Mouse (Mus musculus): ENCODE data around the gene Lrrc63. TPM values are rescaled to one million over a fixed set of nuclear protein-coding genes. Genes with fewer than 3 reads are reported as not detected.
"Not testable (repeated sequence)": the region's sequence is repeated elsewhere in the genome, so short reads cannot be mapped to it uniquely, and the experiment has no call there.

The Lrrc63 gene
- total and polyA plus RNA-seq, 2 experiments from 2014 or later, result not detected

- WGBS, result 75% methylated on average over 2 of the region's 2 CpGs
These were observed 20.0 kb upstream of the Lrrc63 start for GRCm38 (mm10) chr14:75150653-75151052.

GRCm38 (mm10) chr14:75148229-75148628 is 17.5 kb upstream of the Lrrc63 start:
- 84% methylated on average over 9 of the region's 9 CpGs for WGBS

More at GRCm38 (mm10) chr14:75150653-75151052, 20.0 kb upstream of the Lrrc63 start:
- Histone ChIP-seq H3K27me3 (ENCODE audit: insufficient read depth, low read length) (no peaks in the 10 kb centered on the region), H3K27ac (ENCODE audit: low read depth, low read length) (no peak overlapping the region), H3K36me3 (ENCODE audit: insufficient read depth, low read length) (no peaks in the 10 kb centered on the region), H3K9ac (replicated peaks; ENCODE audit: low read length, poor library complexity, severe bottlenecking) (no peak overlapping the region), H3K4me1 (ENCODE audit: insufficient read depth, low read length) (no peaks in the 10 kb centered on the region), H3K9me3 (ENCODE audit: low read length) (no peaks in the 10 kb centered on the region), H3K4me3 (ENCODE audit: low read depth, low read length) (no peak overlapping the region), H3K4me2 (ENCODE audit: low read depth, low read length, poor library complexity, severe bottlenecking) (no peak overlapping the region)
- ATAC-seq (ENCODE audit: low FRiP score) (no peak), DNase-seq (ENCODE audit: low spot score) (no peak)
- TF ChIP-seq CTCF (IDR thresholded peaks at IDR 0.05), result no peak

GRCm38 (mm10) chr14:75147706-75148105 is 17.0 kb upstream of the Lrrc63 start:
- not testable (repeated sequence) for DNase-seq (ENCODE audit: low spot score); H3K4me3 ChIP-seq (ENCODE audit: low read depth, low read length); H3K36me3 ChIP-seq (ENCODE audit: insufficient read depth, low read length); H3K27ac ChIP-seq (ENCODE audit: low read depth, low read length); H3K9ac ChIP-seq (replicated peaks; ENCODE audit: low read length, poor library complexity, severe bottlenecking); ATAC-seq (ENCODE audit: low FRiP score); H3K9me3 ChIP-seq (ENCODE audit: low read length); H3K27me3 ChIP-seq (ENCODE audit: insufficient read depth, low read length); H3K4me2 ChIP-seq (ENCODE audit: low read depth, low read length, poor library complexity, severe bottlenecking); H3K4me1 ChIP-seq (ENCODE audit: insufficient read depth, low read length)
- WGBS, result 93% methylated on average over 2 of the region's 2 CpGs

More at GRCm38 (mm10) chr14:75148229-75148628, 17.5 kb upstream of the Lrrc63 start:
- Histone ChIP-seq H3K4me2 (ENCODE audit: low read depth, low read length, poor library complexity, severe bottlenecking) (no peak overlapping the region), H3K36me3 (ENCODE audit: insufficient read depth, low read length) (no peaks in the 10 kb centered on the region), H3K9ac (replicated peaks; ENCODE audit: low read length, poor library complexity, severe bottlenecking) (no peak overlapping the region), H3K9me3 (ENCODE audit: low read length) (no peaks in the 10 kb centered on the region), H3K27ac (ENCODE audit: low read depth, low read length) (no peak overlapping the region), H3K27me3 (ENCODE audit: insufficient read depth, low read length) (no peaks in the 10 kb centered on the region), H3K4me1 (ENCODE audit: insufficient read depth, low read length) (no peaks in the 10 kb centered on the region), H3K4me3 (ENCODE audit: low read depth, low read length) (no peak overlapping the region)
- no peak for TF ChIP-seq CTCF (IDR thresholded peaks at IDR 0.05)
- no peak for ATAC-seq (ENCODE audit: low FRiP score)
- DNase-seq (ENCODE audit: low spot score), result no peak

- no peaks in the 10 kb centered on the region for H3K36me3 ChIP-seq (ENCODE audit: insufficient read depth, low read length)
- H3K9ac ChIP-seq (replicated peaks; ENCODE audit: low read length, poor library complexity, severe bottlenecking), result no peak overlapping the region
- no peak overlapping the region for H3K27ac ChIP-seq (ENCODE audit: low read depth, low read length)
- TF ChIP-seq CTCF (IDR thresholded peaks at IDR 0.05), result no peak
- no peaks in the 10 kb centered on the region for H3K27me3 ChIP-seq (ENCODE audit: insufficient read depth, low read length)
- DNase-seq (ENCODE audit: low spot score) (no peak), ATAC-seq (ENCODE audit: low FRiP score) (no peak)
- no peak overlapping the region for H3K4me2 ChIP-seq (ENCODE audit: low read depth, low read length, poor library complexity, severe bottlenecking)
- no peaks in the 10 kb centered on the region for H3K9me3 ChIP-seq (ENCODE audit: low read length)
- H3K4me3 ChIP-seq (ENCODE audit: low read depth, low read length), result no peak overlapping the region
- WGBS, result 93% methylated on average over 2 of the region's 2 CpGs
- H3K4me1 ChIP-seq (ENCODE audit: insufficient read depth, low read length), result no peaks in the 10 kb centered on the region
These were observed 8.5 kb upstream of the Lrrc63 start for GRCm38 (mm10) chr14:75139225-75139624.

GRCm38 (mm10) chr14:75138503-75138902 is 7.8 kb upstream of the Lrrc63 start:
- Histone ChIP-seq H3K27ac (ENCODE audit: low read depth, low read length) (no peak overlapping the region), H3K36me3 (ENCODE audit: insufficient read depth, low read length) (no peaks in the 10 kb centered on the region), H3K9ac (replicated peaks; ENCODE audit: low read length, poor library complexity, severe bottlenecking) (no peak overlapping the region), H3K4me2 (ENCODE audit: low read depth, low read length, poor library complexity, severe bottlenecking) (no peak overlapping the region), H3K9me3 (ENCODE audit: low read length) (no peaks in the 10 kb centered on the region), H3K4me3 (ENCODE audit: low read depth, low read length) (no peak overlapping the region), H3K27me3 (ENCODE audit: insufficient read depth, low read length) (no peaks in the 10 kb centered on the region), H3K4me1 (ENCODE audit: insufficient read depth, low read length) (no peaks in the 10 kb centered on the region)
- no peak for ATAC-seq (ENCODE audit: low FRiP score)
- DNase-seq (ENCODE audit: low spot score), result no peak
- TF ChIP-seq CTCF (IDR thresholded peaks at IDR 0.05), result no peak
- 67% methylated on average over 10 of the region's 10 CpGs for WGBS

- Histone ChIP-seq H3K9me3 (ENCODE audit: low read length) (no peaks in the 10 kb centered on the region), H3K36me3 (ENCODE audit: insufficient read depth, low read length) (no peaks in the 10 kb centered on the region), H3K27me3 (ENCODE audit: insufficient read depth, low read length) (no peaks in the 10 kb centered on the region), H3K4me3 (ENCODE audit: low read depth, low read length) (no peak overlapping the region), H3K9ac (replicated peaks; ENCODE audit: low read length, poor library complexity, severe bottlenecking) (no peak overlapping the region), H3K4me1 (ENCODE audit: insufficient read depth, low read length) (no peaks in the 10 kb centered on the region), H3K27ac (ENCODE audit: low read depth, low read length) (no peak overlapping the region), H3K4me2 (ENCODE audit: low read depth, low read length, poor library complexity, severe bottlenecking) (no peak overlapping the region)
- DNase-seq (ENCODE audit: low spot score) (no peak), ATAC-seq (ENCODE audit: low FRiP score) (no peak)
- 85% methylated on average over 25 of the region's 25 CpGs for WGBS
- no peak for TF ChIP-seq CTCF (IDR thresholded peaks at IDR 0.05)
These were observed 5.7 kb upstream of the Lrrc63 start for GRCm38 (mm10) chr14:75136119-75136966.

All from midbrain, postnatal 0 days (tissue).